Mouse (Mus musculus): ENCODE data around the gene Scamp5.

The Scamp5 gene

DNA sequence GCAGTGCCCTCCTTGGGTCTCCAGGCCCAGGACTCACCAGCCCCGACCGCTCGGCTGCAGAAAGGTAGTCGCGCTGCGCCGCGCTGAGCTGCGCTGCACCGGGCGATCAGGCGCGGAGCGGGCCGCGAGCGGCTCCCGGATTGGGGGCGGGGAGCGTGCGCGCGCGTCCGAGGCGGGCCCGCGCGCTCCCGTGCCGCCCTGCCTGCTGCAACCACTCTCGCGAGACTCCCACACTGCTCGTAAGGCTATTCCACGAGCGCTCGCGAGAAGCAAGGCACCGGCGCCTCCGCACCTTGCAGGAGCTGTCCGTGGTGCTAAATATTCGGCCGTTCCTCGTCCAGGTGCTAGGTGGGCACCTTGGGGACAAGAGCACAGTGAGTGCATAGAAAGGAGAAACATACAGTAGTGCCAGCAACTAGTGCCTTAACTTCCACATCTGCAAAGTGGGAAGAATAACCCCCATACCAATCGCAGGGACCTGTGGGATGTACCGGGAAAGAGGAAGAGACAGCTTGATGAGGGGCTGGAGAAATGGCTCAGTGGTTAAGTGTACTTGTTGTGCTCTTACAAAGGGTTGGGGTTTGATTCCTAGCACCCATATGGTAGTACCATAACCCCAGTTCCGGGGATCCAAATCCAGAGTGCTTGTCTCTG lies at the start of gene Scamp5:
Scamp5 (minus strand) TSS at position 165 of the 654 bp plus-strand sequence.
- DNase-seq, result peak; percentile 88

DNA sequence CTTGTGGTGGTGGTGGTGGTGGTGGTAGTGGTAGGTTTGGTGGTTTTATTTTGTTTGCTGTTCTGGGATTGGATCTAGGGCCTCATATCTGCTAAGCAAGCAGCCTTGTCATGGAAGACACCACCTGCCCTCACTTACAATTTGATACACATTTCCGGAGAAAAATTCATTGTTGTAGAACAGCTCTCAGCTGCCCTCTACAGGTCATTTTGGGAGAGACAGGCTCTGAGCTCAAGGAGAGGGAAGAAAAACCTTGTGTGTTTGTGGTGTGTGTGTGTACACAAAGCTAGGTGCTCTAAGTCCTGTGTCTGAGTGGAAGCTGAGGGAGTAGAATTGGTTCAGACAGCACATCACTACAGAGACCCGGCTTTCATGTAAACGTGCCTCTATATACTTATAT lies 49.3 kb upstream of the Scamp5 start:
- peak; percentile 75 for DNase-seq

DNA sequence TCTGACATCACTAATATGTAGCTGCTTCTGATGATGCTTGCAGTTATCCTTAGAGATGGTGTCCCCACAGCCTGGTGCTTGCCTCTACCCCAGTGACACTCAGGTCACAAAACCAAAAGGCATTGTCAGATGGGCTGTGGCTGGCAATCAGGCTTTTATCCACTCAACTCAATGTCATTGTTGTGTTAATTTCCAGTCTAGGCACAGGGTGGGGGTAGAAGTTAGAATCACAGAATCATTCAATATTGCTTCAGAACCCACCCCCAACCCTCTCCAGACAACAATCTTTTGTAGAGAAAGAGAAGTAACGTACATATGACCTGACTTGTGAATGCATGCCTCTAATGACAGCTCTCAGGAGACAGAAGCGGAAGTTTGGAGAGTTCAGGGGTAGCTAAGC lies 42.7 kb upstream of the Scamp5 start:
- no peak for DNase-seq

DNA sequence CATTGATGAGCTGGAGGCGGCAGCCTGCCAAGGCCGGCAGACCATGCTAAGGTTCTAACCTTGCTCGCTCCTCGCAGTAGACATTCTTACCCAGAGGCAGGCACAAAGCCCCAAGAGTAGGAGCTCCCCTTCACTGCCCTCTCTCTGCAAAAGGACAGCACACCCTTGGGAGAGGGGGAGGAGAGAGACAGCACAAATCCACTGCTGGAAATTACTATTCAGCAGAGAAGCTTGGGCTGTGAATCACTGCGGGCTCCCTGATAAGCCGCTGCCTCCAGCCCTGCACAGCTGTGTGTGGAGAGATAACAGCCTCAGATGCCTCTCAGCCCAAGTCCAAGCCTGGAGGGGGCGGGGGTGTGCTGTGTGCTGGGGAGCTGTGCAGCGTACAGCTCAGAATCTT lies 37.8 kb upstream of the Scamp5 start:
- no peak for DNase-seq

DNA sequence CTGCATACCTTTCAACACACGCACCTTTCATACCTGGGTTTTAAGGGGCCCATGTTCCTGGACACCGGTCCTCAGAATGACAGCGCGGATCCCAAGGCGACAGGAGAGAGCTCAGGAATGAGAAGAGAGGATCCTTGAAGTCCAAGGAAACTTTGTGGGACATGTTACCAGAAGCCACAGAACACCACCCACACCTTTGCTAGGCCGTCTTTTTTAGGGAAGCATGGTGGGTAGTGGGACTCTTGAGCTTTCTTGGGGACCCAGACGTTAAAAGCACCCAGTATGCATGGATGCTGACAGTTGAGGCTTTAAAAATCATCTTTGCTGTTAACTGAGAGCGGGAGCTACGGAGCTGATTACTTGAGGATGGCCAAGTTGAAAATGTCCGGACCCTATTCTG lies 37.0 kb upstream of the Scamp5 start:
- DNase-seq, result no peak

DNA sequence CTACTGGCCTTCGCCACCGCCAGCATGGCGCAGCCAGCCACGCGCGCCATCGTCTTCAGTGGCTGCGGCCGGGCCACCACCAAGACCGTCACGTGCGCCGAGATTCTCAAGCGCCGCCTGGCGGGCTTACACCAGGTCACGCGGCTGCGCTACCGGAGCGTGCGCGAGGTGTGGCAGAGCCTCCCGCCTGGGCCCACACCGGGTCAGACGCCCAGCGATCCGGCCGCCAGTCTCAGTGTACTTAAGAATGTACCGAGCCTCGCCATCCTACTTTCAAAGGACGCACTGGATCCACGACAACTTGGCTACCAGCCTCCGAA lies 36.5 kb upstream of the Scamp5 start:
- DNase-seq, result peak; percentile 58

DNA sequence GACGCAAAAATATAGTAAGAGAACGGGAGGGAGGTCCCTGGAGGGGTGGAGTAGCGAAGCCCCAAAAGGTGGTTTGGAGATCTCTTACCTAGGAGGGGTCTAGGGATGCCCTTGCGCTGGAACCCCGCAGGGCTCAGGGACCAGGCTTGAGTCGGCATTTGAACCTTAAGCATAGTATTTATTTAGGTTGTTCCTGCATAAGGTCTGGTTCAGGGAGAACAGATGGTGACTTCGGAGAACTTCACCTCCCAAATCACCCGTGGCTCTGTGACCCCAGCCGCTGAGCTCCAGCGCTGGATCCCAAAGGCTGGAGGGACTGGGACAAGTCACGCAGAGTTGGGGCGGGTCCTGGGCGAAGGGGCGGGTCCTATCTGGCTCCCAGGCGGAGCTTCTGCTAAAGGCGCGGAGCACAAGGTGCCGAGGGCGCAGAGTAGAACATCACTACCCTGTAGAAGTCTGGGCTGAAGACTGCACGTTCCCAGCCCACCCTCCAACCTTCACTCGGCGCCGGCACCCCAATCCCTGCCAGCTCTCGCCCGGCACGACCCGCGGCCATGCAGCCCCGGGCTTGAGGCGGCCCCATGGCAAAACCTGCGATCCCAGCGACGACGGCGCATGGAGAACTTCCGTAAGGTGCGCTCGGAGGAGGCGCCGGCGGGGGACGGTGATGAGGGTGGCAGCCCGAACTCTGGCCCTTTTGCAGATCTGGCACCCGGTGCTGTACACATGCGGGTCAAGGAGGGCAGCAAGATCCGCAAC lies 35.9 kb upstream of the Scamp5 start, which contains the start of gene Rpp25:
Rpp25 (plus strand) TSS at position 405 of the 759 bp plus-strand sequence.
- DNase-seq, result no peak

DNA sequence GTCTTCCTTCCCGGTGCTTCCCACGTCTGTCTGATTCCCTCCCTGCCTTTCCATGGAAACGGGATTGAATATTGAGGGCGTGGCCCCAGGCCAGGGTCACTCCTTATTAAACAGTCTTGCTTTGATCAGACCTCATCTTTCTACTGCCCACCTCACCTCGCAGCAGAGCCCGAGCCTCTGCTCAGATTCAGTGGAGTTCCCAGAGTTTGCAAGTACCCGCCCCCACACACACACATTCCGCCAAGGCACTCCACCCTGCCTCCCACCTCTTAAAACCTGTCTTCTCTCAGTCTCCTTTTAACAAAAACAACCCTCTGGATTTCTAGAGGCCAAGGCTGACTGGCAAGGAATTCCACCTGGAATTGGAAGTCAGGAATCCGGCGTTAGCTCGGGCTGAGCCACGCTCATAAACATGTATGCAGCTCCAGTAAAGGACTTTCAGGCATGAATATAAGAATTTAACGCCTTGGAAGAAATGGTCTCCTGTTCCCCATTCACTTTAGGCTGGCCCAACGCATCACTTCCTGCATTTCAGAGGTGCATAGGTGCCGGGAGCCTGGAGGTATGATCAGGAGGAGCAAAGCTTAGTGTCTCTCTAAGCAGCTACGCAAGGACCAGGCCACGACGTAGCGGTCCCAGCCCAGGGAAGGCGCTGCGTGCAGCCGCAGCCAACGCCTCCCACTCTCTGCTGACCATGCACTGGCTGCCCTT lies 35.2 kb upstream of the Scamp5 start:
- no peak for DNase-seq

DNA sequence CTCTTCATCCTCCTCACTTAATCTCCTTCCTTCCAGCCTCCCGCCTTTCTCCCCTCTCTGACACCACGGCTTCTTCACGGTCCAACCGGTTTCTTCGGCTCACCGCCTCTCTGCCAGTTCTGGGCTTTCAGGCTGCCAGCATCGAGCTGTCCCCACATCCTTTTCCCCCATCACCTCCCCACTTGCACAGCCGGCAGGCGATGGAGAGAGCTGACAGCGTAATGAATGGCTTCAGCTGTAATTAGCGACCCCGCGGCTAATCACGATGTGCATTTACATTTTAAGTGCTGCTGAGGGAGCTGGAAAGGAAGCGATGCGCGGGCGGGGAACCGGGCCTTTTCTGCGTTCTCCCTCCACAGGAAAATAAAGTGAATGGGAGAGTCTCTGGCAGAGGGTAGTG lies 34.0 kb upstream of the Scamp5 start:
- no peak for DNase-seq

DNA sequence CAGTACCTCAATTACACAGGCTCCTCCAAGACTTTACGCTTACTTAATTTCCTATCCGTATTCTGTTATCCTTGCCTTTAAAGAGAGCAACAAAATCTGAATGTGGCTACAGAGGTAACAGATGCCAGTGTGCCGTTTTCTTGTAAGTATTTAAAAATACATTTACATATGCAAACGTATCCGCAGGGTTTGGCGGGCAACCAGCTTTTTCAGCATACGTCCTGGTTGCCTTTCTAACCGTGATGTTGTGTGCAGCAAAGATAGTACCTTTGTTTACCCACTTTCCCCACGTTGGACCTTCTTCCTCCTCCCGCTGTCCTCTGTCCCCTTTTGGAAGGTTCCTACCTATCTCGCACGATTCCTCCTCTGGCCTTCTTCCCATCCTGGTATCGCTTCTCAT lies 33.6 kb upstream of the Scamp5 start:
- DNase-seq, result no peak

DNA sequence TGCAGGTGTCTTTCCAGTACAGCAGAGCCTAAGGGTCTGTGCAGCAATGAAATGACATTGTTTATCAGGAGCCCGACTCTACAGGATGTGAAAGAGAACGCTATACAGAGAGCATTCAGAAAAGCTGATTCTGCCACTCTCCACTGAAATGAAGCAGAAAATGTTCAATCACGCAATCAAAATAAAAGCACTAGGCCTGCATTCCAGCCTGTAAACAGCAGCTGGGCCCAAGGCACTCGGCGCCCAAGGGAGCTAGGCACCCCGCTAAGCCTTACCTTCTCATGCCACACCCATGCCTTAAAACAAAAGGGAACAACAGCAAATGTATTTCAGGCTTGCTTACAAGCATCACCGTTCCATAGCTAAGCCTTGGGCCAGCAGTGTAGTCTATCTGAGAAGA lies 30.7 kb upstream of the Scamp5 start:
- DNase-seq, result no peak

DNA sequence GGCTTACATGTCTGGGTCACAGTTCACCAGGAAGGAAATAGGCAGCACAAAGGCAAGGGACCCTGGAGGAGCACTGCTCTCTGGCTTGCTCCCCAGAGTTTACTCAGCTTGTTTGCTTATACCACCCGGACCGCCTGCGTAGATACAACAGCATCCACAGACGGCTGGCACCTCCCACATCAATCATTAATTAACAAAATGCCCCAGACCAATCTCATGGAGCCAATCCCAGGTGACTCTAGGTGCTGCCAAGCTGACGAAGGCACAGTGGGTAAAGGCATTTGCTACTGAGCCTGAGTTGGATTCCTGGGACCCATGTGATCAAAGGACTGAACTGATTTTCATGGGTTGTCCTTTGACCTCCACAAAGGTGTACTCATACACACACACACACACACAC lies 29.4 kb upstream of the Scamp5 start:
- DNase-seq, result no peak

DNA sequence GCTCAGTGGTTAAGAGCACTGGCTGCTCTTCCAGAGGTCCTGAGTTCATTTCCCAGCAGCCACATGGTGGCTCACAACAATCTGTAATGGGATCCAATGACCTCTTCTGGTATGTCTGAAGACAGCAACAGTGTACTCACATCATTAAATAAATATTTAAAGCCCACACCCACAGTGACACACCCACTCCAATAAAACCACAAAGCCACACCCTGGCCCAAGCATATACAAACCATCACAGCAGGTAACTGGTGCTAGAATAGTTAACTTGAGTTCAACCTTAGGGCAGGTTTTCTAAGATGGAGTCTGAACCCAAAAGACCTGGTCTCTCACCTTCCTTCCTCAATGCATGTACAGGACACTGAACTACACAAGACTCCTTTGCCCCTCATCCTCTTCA lies 27.1 kb upstream of the Scamp5 start:
- DNase-seq, result no peak

DNA sequence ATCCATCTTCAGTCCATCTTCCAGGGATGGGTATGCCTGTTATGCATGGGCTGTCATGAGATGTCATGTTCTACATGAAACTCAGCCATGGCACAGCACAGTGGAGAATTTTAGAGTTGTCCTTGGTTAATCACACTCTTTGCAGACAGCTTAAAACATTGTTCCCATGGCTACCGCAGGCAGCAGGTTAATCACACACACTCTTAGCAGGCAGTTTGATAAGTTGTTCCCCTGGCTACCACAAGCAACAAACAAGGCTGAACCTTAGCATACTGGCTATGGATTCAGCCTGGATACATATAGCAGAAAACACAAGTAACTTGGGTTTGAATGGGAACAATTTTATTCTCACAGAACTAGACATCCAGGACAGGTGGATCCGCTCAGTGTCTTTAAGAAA lies 25.7 kb upstream of the Scamp5 start:
- DNase-seq, result no peak

DNA sequence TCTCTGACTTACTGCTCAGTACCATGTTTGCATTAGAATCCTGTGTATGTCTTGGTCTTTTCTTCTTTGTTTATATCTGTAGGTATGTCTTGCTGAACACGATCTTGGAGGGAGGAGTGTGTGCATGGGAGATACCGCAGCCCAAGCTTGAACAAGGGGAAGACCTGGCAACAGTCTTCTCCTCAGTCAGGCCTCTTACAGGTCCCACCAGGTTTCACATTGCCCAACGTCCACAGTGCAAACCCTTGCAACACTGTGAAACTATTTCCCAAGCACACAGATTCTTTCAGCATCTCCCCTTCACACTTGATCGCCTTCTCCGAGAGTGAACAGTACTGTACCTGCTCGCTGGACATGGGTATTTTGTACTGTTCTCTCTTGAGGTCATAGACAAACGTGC lies 19.9 kb upstream of the Scamp5 start:
- no peak for DNase-seq

DNA sequence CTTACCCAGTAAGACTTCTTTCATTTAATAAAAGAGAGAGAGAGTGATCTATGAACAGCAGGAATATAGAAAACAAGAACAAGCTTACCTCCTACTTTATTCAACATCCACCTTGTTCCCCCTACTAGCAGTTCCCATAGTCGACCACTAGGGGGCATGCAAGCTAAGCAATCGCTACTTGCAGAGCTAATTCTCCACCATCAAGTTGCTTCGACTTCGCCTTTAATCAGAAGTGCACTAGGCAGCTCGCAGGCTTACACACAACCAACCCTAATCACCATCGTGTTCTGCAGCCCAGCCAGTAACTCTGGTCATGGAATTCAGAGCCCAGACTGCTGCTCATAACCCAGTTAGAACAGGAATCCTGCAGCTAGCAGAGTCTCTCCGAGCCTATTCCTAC lies 17.9 kb upstream of the Scamp5 start:
- peak; percentile 79 for DNase-seq

DNA sequence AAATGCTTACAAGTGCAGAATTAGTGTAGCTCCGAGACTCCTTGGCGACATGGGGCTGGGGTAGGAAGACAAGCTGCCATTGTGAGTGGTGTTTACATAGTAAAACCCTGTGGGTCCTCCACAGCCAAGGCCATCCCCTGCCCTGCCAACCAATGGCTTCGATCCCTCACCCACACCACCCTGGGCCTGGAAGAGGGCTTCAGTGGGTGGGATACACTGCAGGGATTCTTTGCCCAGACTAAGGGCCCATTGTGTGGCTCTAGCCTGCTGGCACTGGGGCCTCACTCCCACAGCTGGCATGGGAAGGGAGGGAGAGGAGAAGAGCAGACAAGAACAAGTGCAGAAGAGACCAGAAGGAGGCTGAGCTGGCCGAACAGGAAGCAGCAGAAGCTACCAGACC lies 1.1 kb upstream of the Scamp5 start:
- no peak for DNase-seq

DNA sequence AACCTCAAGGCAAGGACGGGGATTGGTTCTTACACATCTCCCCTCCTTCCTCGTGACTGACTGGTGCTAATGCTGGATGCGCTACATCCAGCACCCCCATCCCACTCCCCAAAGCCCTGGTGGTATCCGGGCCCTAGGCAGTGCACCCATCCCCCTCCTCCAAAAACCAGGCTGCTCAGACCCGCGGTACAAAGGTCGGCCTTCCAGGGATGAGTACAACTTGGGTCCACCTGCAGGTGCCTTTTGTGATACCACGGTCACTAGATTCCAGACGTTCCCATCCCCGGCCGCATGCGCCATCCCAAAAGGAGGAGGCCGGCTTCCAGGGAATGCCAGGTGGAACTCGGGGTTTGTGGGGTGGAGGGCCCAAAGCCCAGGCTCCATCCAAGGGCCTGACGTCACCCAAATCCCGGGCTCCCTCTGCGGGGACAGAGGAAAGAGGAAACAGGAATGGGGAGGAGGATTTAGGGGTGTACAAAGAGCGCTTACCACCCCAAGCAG lies 539 bp downstream of the Scamp5 start:
- DNase-seq, result no peak

DNA sequence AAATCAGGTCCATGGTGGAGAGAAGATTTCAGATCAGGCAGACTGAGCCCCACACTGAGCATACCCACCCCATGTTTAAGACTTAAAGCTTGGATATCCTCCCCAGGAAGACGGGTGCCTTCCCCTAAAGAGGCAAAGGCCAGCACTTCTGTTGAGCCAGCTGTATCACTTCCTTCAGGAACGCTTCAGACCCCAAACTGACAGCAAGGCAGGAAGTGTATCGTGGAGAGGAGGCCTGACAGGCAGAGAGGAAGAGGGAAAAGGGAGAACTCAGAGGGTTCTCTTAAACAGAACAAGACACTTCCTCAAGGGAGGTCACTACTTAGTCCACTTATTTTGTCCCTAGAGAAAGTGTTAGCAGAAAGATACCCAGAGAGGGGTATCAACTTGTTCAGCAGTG lies 1.8 kb downstream of the Scamp5 start:
- no peak for DNase-seq

DNA sequence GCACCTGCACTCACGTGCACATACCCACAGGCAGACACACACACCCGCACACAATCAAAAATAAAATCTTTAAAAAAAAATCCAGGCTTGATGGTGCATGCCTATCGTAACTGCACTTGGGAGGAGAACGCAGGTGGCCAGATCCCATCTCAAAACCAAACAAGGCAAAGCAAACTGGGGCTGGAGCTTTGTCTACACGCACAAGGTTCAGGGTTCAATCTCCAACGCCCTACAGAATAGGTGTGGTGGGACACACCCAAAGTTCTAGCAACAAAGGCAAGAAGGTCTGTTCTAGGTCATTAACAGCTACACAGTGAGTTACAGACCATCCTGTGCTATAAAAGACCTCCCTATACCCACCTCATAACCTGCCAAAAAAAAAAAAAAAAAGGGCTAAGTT lies 5.0 kb downstream of the Scamp5 start:
- no peak for DNase-seq

DNA sequence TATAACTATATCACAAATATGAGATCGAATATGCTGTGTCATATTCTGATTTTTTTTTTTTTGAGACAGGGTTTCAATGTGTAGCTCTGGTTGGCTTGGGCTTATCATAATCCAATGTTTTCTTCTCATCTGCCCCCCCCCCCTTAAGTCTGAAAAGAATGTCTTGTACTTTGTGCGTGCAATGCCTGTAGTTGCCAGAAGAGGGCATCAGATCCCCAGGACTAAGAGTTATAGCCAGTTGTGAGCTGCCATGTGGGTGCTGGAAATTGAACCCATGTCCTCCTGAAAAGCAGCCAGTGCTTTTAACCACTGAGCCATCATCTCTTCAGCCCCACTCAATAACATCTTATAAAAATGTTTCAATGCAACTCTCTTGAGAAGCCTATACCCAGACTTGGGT lies 8.2 kb downstream of the Scamp5 start:
- no peak for DNase-seq

DNA sequence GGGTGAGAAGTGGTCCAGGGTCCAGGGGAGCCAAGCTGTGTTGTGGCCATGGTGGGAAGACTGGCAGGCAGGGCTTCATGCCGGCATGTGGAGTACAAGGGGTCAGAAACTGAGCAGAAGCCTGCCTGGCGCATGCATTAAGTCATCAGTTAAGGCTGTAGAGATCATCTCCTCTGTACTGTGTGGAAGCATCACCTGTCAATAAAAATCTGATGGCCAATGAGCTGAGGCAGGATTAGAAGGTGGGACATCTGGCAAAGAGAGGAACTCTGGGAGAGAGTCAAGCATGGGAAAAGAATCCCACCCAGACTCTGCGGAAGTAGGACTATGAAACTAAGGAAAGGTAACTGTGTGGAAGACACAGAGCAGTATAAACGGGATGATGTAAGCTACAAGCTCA lies 14.3 kb downstream of the Scamp5 start:
- DNase-seq, result no peak

DNA sequence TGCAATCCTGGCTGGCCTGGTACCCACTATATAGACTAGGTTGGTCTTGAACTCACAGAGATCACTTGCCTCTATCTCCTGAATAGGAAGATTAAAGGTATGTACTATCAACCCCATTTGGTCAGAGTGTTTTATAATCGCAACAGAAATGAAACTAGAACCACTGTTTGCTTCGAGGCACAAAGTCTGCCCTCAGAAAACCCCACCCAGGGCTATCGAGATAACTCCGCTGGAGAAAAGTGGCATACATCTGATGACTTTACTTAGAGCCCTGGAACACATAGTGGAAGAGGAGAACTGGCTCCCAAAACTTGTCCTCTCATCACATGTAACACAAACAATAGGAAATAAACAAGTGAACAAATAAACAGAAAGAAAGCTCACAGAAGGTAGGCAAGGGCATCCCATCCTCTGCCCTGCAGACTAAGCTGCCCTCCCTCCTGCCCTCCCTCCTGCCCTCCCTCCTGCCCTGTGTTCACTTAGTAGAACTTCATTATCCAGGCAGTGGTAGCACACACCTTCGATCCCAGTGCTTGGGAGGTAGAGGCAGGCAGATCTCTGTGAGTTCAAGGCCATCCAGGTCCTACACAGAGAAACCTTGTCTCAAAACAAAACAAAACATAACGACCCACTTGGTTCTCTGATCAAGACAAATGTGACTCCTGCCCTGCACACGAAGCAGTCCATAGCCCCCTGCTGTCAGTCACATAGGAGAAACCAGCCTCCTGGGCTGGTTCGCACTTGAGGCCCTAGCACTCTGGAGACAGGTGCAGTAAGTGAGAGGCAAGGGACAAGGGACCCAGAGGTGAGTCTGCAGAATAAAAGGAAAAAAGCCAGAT lies 15.0 kb downstream of the Scamp5 start:
- DNase-seq, result no peak
